Mouse (Mus musculus) bone marrow, adult 2 months (tissue): ENCODE results near the gene Fzr1.

Source experiments
- CTCF ChIP-seq: fragments of 200-500 bp; IDR thresholded peaks from 2 replicates; pipeline ENCODE4 v1.5.1; 2011; ENCODE audit warnings: low read length, control low read depth; ENCODE audit not compliant: control insufficient read depth, insufficient read depth
- POLR2A ChIP-seq: fragments of 200-500 bp; IDR thresholded peaks from 2 replicates; pipeline ENCODE4 v1.6.1; 2011; ENCODE audit warnings: low read depth, mild to moderate bottlenecking, control low read depth, low read length, borderline replicate concordance; ENCODE audit not compliant: control insufficient read depth

- TF ChIP-seq CTCF (no peak), POLR2A (no peak)
Observed at GRCm38 (mm10) chr10:81409330-81409729, 31.0 kb upstream of the Fzr1 start.
